In genomic region chr11:83298225-83299195, GRCm38 (mm10) we compare ENCODE assay signal across 8 mouse cellular contexts. TPM values are rescaled to one million over a fixed set of nuclear protein-coding genes. Genes with fewer than 3 reads are reported as not detected.
DNase-seq lines count a peak whose midpoint lies in the region; ATAC-seq and TF ChIP-seq lines count a peak whose summit lies in the region.

TSS of gene Ap2b1 (plus strand) at chr11:83299024.

- H3K9me3 ChIP-seq in embryonic facial prominence, embryonic 15.5 days (replicated peaks): no peaks in the 10 kb centered on the region
- no peaks in the 10 kb centered on the region for H3K9me3 ChIP-seq in kidney, embryonic 14.5 days (ENCODE audit: control insufficient read depth, low read length)
- H3K9me3 ChIP-seq in limb, embryonic 15.5 days: no peaks in the 10 kb centered on the region

- H3K4me3 ChIP-seq in bone marrow, adult 2 months (replicated peaks; ENCODE audit: control insufficient read depth, low read depth, low read length): peak within 1 kb of the TSS; percentile 98
- H3K4me3 ChIP-seq in embryonic facial prominence, embryonic 15.5 days (replicated peaks): peak within 1 kb of the TSS; percentile 83
- H3K4me3 ChIP-seq in kidney, embryonic 14.5 days (ENCODE audit: low read length): peak within 1 kb of the TSS; percentile 74
- peak within 1 kb of the TSS; percentile 78 for H3K4me3 ChIP-seq in limb, embryonic 15.5 days

- peak; percentile 88 for TF ChIP-seq POLR2A in bone marrow, adult 2 months (IDR thresholded peaks at IDR 0.05; ENCODE audit: borderline replicate concordance, control insufficient read depth, low read depth, low read length)

- WGBS in bone marrow, adult 2 months: 4% methylated on average over 56 of the region's 56 CpGs
- WGBS in embryonic facial prominence, embryonic 15.5 days: 2% methylated on average over 56 of the region's 56 CpGs
- WGBS in kidney, embryonic 14.5 days: 1% methylated on average over 56 of the region's 56 CpGs
- WGBS in limb, embryonic 15.5 days: 2% methylated on average over 55 of the region's 56 CpGs

- H3K9ac ChIP-seq in embryonic facial prominence, embryonic 15.5 days: peak within 1 kb of the TSS; percentile 79
- H3K9ac ChIP-seq in kidney, embryonic 14.5 days (ENCODE audit: low read depth, low read length): peak within 1 kb of the TSS; percentile 77
- H3K9ac ChIP-seq in limb, embryonic 15.5 days: peak within 1 kb of the TSS; percentile 79

- no peaks in the 10 kb centered on the region for H3K27me3 ChIP-seq in embryonic facial prominence, embryonic 15.5 days
- no peaks in the 10 kb centered on the region for H3K27me3 ChIP-seq in kidney, embryonic 14.5 days (ENCODE audit: control insufficient read depth, insufficient read depth, low read length)
- no peaks in the 10 kb centered on the region for H3K27me3 ChIP-seq in limb, embryonic 15.5 days

- H3K27ac ChIP-seq in bone marrow, adult 2 months (ENCODE audit: control insufficient read depth, insufficient read depth, low read depth, low read length, poor library complexity): peak within 1 kb of the TSS; percentile 96
- H3K27ac ChIP-seq in embryonic facial prominence, embryonic 15.5 days (replicated peaks): peak within 1 kb of the TSS; percentile 92
- peak within 1 kb of the TSS; percentile 86 for H3K27ac ChIP-seq in kidney, embryonic 14.5 days (ENCODE audit: low read depth, low read length)
- H3K27ac ChIP-seq in limb, embryonic 15.5 days: peak within 1 kb of the TSS; percentile 91

- TF ChIP-seq CTCF in bone marrow, adult 2 months (IDR thresholded peaks at IDR 0.05; ENCODE audit: control insufficient read depth, insufficient read depth, low read length): no peak

- peak; percentile 98 for DNase-seq in 416B (ENCODE audit: low read depth)
- DNase-seq in heart, adult 9 months (ENCODE audit: low spot score in 2 of 2): peak; percentile 94 to 95
- DNase-seq in monocyte, adult 2 months (ENCODE audit: low read depth in 1 of 2, low spot score in 2 of 2): peak; percentile 86 to 88
- DNase-seq in spleen, postnatal 36 days (ENCODE audit: low spot score in 2 of 2): peak; percentile 95 to 96

- peak within 1 kb of the TSS; percentile 63 for H3K4me2 ChIP-seq in embryonic facial prominence, embryonic 15.5 days (replicated peaks)
- H3K4me2 ChIP-seq in kidney, embryonic 14.5 days (replicated peaks; ENCODE audit: low read depth, low read length): peak within 1 kb of the TSS; percentile 70
- H3K4me2 ChIP-seq in limb, embryonic 15.5 days: peak within 1 kb of the TSS; percentile 72

- peaks cover 23% of the 10 kb centered on the region; the same call in 1 of the 2 replicates for H3K36me3 ChIP-seq in embryonic facial prominence, embryonic 15.5 days
- H3K36me3 ChIP-seq in kidney, embryonic 14.5 days (ENCODE audit: control insufficient read depth, insufficient read depth, low read length): peaks cover 24% of the 10 kb centered on the region
- H3K36me3 ChIP-seq in limb, embryonic 15.5 days: peaks cover 22% of the 10 kb centered on the region

- peak; percentile 91 for ATAC-seq in embryonic facial prominence, embryonic 15.5 days (ENCODE audit: insufficient number of reproducible peaks, low FRiP score, low TSS enrichment, low read depth)
- ATAC-seq in kidney, embryonic 14.5 days (ENCODE audit: low FRiP score, low TSS enrichment): peak; percentile 92
- ATAC-seq in limb, embryonic 15.5 days (ENCODE audit: insufficient number of reproducible peaks, low FRiP score, low TSS enrichment, low read depth): peak; percentile 93

- peaks cover 2% of the 10 kb centered on the region; the same call in 1 of the 2 replicates for H3K4me1 ChIP-seq in bone marrow, adult 2 months (ENCODE audit: control insufficient read depth, insufficient read depth, low read length)
- peaks cover 18% of the 10 kb centered on the region for H3K4me1 ChIP-seq in embryonic facial prominence, embryonic 15.5 days
- peaks cover 10% of the 10 kb centered on the region for H3K4me1 ChIP-seq in kidney, embryonic 14.5 days (ENCODE audit: control insufficient read depth, insufficient read depth, low read length)
- peaks cover 22% of the 10 kb centered on the region for H3K4me1 ChIP-seq in limb, embryonic 15.5 days

RNA-seq across cellular contexts. Expression of gene Ap2b1, which starts in this region (rescaled TPM):
- polyA plus RNA-seq in bone marrow, adult 2 months (2011; ENCODE audit: insufficient read depth, insufficient read length, low replicate concordance, missing spikeins): 43.7 and 59.2 TPM in 2 replicates
- polyA plus RNA-seq in embryonic facial prominence, embryonic 15.5 days (2015; fragmentation: Nextera tagmentation; extraction: Ambion mirVana): 47.3 and 53.9 TPM in 2 replicates
- 35.1 and 83.8 TPM in 2 replicates for polyA plus RNA-seq in kidney, embryonic 14.5 days (2014; fragmentation: Nextera tagmentation; extraction: Ambion mirVana)
- 47.8 and 48.9 TPM in 2 replicates for polyA plus RNA-seq in limb, embryonic 15.5 days (2015; fragmentation: Nextera tagmentation; extraction: Ambion mirVana)

Comparison
In these comparisons a context has a peak if more than half of its experiments do, and no peak if none do; other contexts are left out.
1. Peak in every context shown above with its lines: DNase-seq, ATAC-seq, H3K4me3 ChIP-seq and H3K27ac ChIP-seq.